Mouse (Mus musculus): ENCODE measurements around the gene Zfpl1. TPM values are rescaled to one million over a fixed set of nuclear protein-coding genes. Genes with fewer than 3 reads are reported as not detected.

The Zfpl1 gene
- total RNA-seq, 1 experiment, result 39.4 TPM

- Histone ChIP-seq H3K9me3 (ENCODE audit: control insufficient read depth, insufficient read depth, low read depth, low read length) (no peaks in the 10 kb centered on the region), H3K4me3 (ENCODE audit: insufficient read depth in 1 of 2, low read depth in 1 of 2, low read length in 2 of 2, poor library complexity in 1 of 2, severe bottlenecking in 1 of 2) (peak within 1 kb of the TSS; percentile 79 to 89), H3K9ac (ENCODE audit: insufficient read depth, low read depth, low read length, poor library complexity, severe bottlenecking) (peak within 1 kb of the TSS; percentile 82), H3K36me3 (ENCODE audit: control insufficient read depth, insufficient read depth, low read length, poor library complexity, severe bottlenecking) (no peaks in the 10 kb centered on the region), H3K27ac (ENCODE audit: insufficient read depth, low read depth, low read length, poor library complexity, severe bottlenecking) (peak within 1 kb of the TSS; percentile 61; the same call in 1 of the 2 replicates), H3K4me1 (ENCODE audit: control insufficient read depth in 2 of 2, insufficient read depth in 2 of 2, low read length in 2 of 2, poor library complexity in 1 of 2) (no peaks in the 10 kb centered on the region; a peak in 1 of 4 replicates)
- in situ Hi-C loops (cut with MboI; ENCODE audit: low sequenced_read_pairs in 2 of 2, unreplicated experiment in 2 of 2), result loop anchor here (5.0 to 10.0 kb wide), 2 partner anchors 163 to 166 kb away; partner anchors contain the start of gene Pola2 (in 2 of the 2)
- TF ChIP-seq ZNF384 (IDR thresholded peaks at IDR 0.05; ENCODE audit: low read depth, low read length) (no peak), ZC3H11A (IDR thresholded peaks at IDR 0.05; ENCODE audit: borderline replicate concordance, low read depth, low read length) (peak; percentile 77), MAFK (IDR thresholded peaks at IDR 0.05; ENCODE audit: insufficient read depth, low read depth, low read length) (no peak), CHD2 (IDR thresholded peaks at IDR 0.05; ENCODE audit: low read depth, low read length) (0 out of 2 replicates have a peak, but pooled peaks have one; percentile 45), HCFC1 (IDR thresholded peaks at IDR 0.05; ENCODE audit: borderline replicate concordance, insufficient read depth, low read length) (peak; percentile 59; the same call in 1 of the 2 replicates)
- peak; percentile 96 for DNase-seq (ENCODE audit: low read depth, low spot score)
Observed at GRCm38 (mm10) chr19:6127760-6128341, 43.1 kb upstream of the Zfpl1 start, which contains the start of gene Snx15. Gene Snx15 (minus strand): TSS chr19:6128304.

- Histone ChIP-seq H3K4me1 (ENCODE audit: control insufficient read depth in 2 of 2, insufficient read depth in 2 of 2, low read length in 2 of 2, poor library complexity in 1 of 2) (peaks cover 0 to 2% of the 10 kb centered on the region in 2 experiments; a peak in 1 of 4 replicates), H3K36me3 (ENCODE audit: control insufficient read depth, insufficient read depth, low read length, poor library complexity, severe bottlenecking) (no peaks in the 10 kb centered on the region), H3K9me3 (ENCODE audit: control insufficient read depth, insufficient read depth, low read depth, low read length) (no peaks in the 10 kb centered on the region), H3K9ac (ENCODE audit: insufficient read depth, low read depth, low read length, poor library complexity, severe bottlenecking) (peak overlapping the region; percentile 61; the same call in 1 of the 2 replicates), H3K4me3 (ENCODE audit: insufficient read depth in 1 of 2, low read depth in 1 of 2, low read length in 2 of 2, poor library complexity in 1 of 2, severe bottlenecking in 1 of 2) (peak overlapping the region; percentile 79 to 89), H3K27ac (ENCODE audit: insufficient read depth, low read depth, low read length, poor library complexity, severe bottlenecking) (peak overlapping the region; percentile 34; the same call in 1 of the 2 replicates)
- TF ChIP-seq MAFK (IDR thresholded peaks at IDR 0.05; ENCODE audit: insufficient read depth, low read depth, low read length) (no peak), CHD2 (IDR thresholded peaks at IDR 0.05; ENCODE audit: low read depth, low read length) (no peak), ZC3H11A (IDR thresholded peaks at IDR 0.05; ENCODE audit: borderline replicate concordance, low read depth, low read length) (no peak), ZNF384 (IDR thresholded peaks at IDR 0.05; ENCODE audit: low read depth, low read length) (no peak)
- DNase-seq (ENCODE audit: low read depth, low spot score), result no peak
- in situ Hi-C loops (cut with MboI; ENCODE audit: low sequenced_read_pairs in 2 of 2, unreplicated experiment in 2 of 2), result loop anchor here (5.0 to 10.0 kb wide), 2 partner anchors 162 to 165 kb away; partner anchors contain the start of gene Pola2 (in 2 of the 2)
Observed at GRCm38 (mm10) chr19:6126789-6127580, 42.2 kb upstream of the Zfpl1 start.

GRCm38 (mm10) chr19:6126289-6126688 lies 41.5 kb upstream of the Zfpl1 start:
- no peak for TF ChIP-seq HCFC1 (IDR thresholded peaks at IDR 0.05; ENCODE audit: borderline replicate concordance, insufficient read depth, low read length)
- no peak for TF ChIP-seq CHD2 (IDR thresholded peaks at IDR 0.05; ENCODE audit: low read depth, low read length)
- TF ChIP-seq ZNF384 (IDR thresholded peaks at IDR 0.05; ENCODE audit: low read depth, low read length), result peak; percentile 66; the same call in 1 of the 2 replicates
- TF ChIP-seq MAFK (IDR thresholded peaks at IDR 0.05; ENCODE audit: insufficient read depth, low read depth, low read length), result no peak
- peak; percentile 60; the same call in 1 of the 2 replicates for TF ChIP-seq ZC3H11A (IDR thresholded peaks at IDR 0.05; ENCODE audit: borderline replicate concordance, low read depth, low read length)
- Histone ChIP-seq H3K27ac (ENCODE audit: insufficient read depth, low read depth, low read length, poor library complexity, severe bottlenecking) (no peak overlapping the region), H3K9me3 (ENCODE audit: control insufficient read depth, insufficient read depth, low read depth, low read length) (no peaks in the 10 kb centered on the region), H3K4me1 (ENCODE audit: control insufficient read depth in 2 of 2, insufficient read depth in 2 of 2, low read length in 2 of 2, poor library complexity in 1 of 2) (peaks cover 0 to 9% of the 10 kb centered on the region in 2 experiments; a peak in 1 of 4 replicates), H3K4me3 (ENCODE audit: insufficient read depth in 1 of 2, low read depth in 1 of 2, low read length in 2 of 2, poor library complexity in 1 of 2, severe bottlenecking in 1 of 2) (no peak overlapping the region), H3K9ac (ENCODE audit: insufficient read depth, low read depth, low read length, poor library complexity, severe bottlenecking) (no peak overlapping the region), H3K36me3 (ENCODE audit: control insufficient read depth, insufficient read depth, low read length, poor library complexity, severe bottlenecking) (no peaks in the 10 kb centered on the region)
- DNase-seq (ENCODE audit: low read depth, low spot score), result peak; percentile 79
- in situ Hi-C loops (cut with MboI; ENCODE audit: low sequenced_read_pairs in 2 of 2, unreplicated experiment in 2 of 2), result loop anchor here (5.0 to 10.0 kb wide), 2 partner anchors 161 to 164 kb away; partner anchors contain the start of gene Pola2 (in 2 of the 2)

GRCm38 (mm10) chr19:6124898-6125297 lies 40.1 kb upstream of the Zfpl1 start:
- peaks cover 2 to 13% of the 10 kb centered on the region in 2 experiments; a peak in 1 of 4 replicates for H3K4me1 ChIP-seq (ENCODE audit: control insufficient read depth in 2 of 2, insufficient read depth in 2 of 2, low read length in 2 of 2, poor library complexity in 1 of 2)
- no peak for TF ChIP-seq MAFK (IDR thresholded peaks at IDR 0.05; ENCODE audit: insufficient read depth, low read depth, low read length)
- TF ChIP-seq ZNF384 (IDR thresholded peaks at IDR 0.05; ENCODE audit: low read depth, low read length), result no peak
- TF ChIP-seq CHD2 (IDR thresholded peaks at IDR 0.05; ENCODE audit: low read depth, low read length), result no peak
- no peak for TF ChIP-seq ZC3H11A (IDR thresholded peaks at IDR 0.05; ENCODE audit: borderline replicate concordance, low read depth, low read length)
- TF ChIP-seq HCFC1 (IDR thresholded peaks at IDR 0.05; ENCODE audit: borderline replicate concordance, insufficient read depth, low read length), result no peak

More at GRCm38 (mm10) chr19:6124898-6125297, 40.1 kb upstream of the Zfpl1 start:
- no peak overlapping the region for H3K4me3 ChIP-seq (ENCODE audit: insufficient read depth in 1 of 2, low read depth in 1 of 2, low read length in 2 of 2, poor library complexity in 1 of 2, severe bottlenecking in 1 of 2)
- in situ Hi-C loops (cut with MboI; ENCODE audit: low sequenced_read_pairs in 2 of 2, unreplicated experiment in 2 of 2), result loop anchor here (5.0 to 10.0 kb wide), 2 partner anchors 160 to 163 kb away; partner anchors contain the start of gene Pola2 (in 2 of the 2)
- no peak for DNase-seq (ENCODE audit: low read depth, low spot score)
- H3K9me3 ChIP-seq (ENCODE audit: control insufficient read depth, insufficient read depth, low read depth, low read length), result no peaks in the 10 kb centered on the region
- no peak overlapping the region for H3K9ac ChIP-seq (ENCODE audit: insufficient read depth, low read depth, low read length, poor library complexity, severe bottlenecking)
- no peaks in the 10 kb centered on the region for H3K36me3 ChIP-seq (ENCODE audit: control insufficient read depth, insufficient read depth, low read length, poor library complexity, severe bottlenecking)
- H3K27ac ChIP-seq (ENCODE audit: insufficient read depth, low read depth, low read length, poor library complexity, severe bottlenecking), result no peak overlapping the region

Measured in ES-E14 (cell line).